Mouse (Mus musculus) thymus, adult 2 months (tissue): ENCODE results near the gene Gm17067.
"Not testable (repeated sequence)": the region's sequence is repeated elsewhere in the genome, so short reads cannot be mapped to it uniquely, and the experiment has no call there.

Experiments
- CTCF ChIP-seq: fragments of 200-500 bp; IDR thresholded peaks from 2 replicates; pipeline ENCODE4 v1.5.1; 2012; ENCODE audit warnings: mild to moderate bottlenecking, control low read depth, low read length, moderate library complexity, borderline replicate concordance; ENCODE audit not compliant: control insufficient read depth, poor library complexity, insufficient read depth; ENCODE audit errors: extremely low read depth
- POLR2A ChIP-seq: fragments of 200-500 bp; IDR thresholded peaks from 2 replicates; pipeline ENCODE4 v1.6.1; 2012; ENCODE audit warnings: mild to moderate bottlenecking, low read length, control low read depth, moderate library complexity; ENCODE audit not compliant: control insufficient read depth, poor library complexity, insufficient read depth; ENCODE audit errors: extremely low read depth

DNA sequence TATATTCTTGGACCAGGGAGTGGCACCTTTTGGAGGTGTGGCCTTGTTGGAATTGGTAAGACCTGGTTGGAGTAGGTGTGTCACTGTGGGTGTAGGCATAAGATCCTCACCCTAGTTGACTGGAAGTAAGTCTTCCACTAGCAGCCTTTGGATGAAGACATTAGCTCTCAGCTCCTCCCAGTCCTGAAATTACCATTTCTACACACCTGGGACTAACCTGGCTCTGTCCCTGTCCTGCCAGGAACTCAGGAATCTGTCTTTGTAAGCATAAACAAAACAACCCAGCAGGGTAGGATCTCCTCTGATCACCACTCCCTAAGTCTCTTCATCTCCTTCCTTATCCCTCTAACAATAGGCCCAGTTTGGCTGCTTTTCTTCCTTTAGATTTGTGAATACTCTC lies 47.2 kb downstream of the Gm17067 start:
- TF ChIP-seq CTCF, POLR2A: not testable (repeated sequence)
